Mouse (Mus musculus): ENCODE data around the gene Pcnx.

DNA sequence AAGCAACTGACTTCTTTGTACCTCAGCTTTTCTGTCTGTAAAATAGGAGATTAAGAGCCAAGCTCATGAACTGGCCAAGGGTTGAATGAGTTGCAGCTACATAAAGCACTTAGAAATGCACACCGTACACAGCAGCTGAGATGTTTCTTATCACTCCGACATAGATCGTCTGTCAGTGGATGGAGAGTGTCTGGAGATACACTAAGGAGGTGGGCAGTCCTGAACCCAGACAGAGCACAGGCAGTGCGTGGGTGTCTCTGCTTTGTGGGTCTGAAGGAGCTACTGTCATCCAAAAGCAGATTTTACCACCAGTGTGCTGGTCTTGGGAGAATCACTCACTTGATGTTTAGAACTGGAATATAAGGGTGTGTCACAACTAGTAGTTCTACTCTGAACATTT, 26.2 kb downstream of the Pcnx start:
- TF ChIP-seq ZNF384 (IDR thresholded peaks at IDR 0.05; ENCODE audit: low read depth, low read length) (no peak), MAFK (IDR thresholded peaks at IDR 0.05; ENCODE audit: insufficient read depth, low read depth, low read length) (no peak), ZC3H11A (IDR thresholded peaks at IDR 0.05; ENCODE audit: borderline replicate concordance, low read depth, low read length) (no peak), CHD2 (IDR thresholded peaks at IDR 0.05; ENCODE audit: low read depth, low read length) (no peak)
